Mouse (Mus musculus) forebrain, embryonic 10.5 days (tissue): Measurements from ENCODE around the gene Rtn4rl1. TPM values are rescaled to one million over a fixed set of nuclear protein-coding genes. Genes with fewer than 3 reads are reported as not detected.

Source experiments
- DNase-seq: peaks from one replicate; pipeline ENCODE4 v3.0.0-alpha.2; 2017; ENCODE audit warnings: low spot score; ENCODE audit errors: extremely low spot score
- H3K27ac ChIP-seq: fragments of 300-500 bp; sonication (generic); 2 replicates; pipeline ENCODE4 v1.5.1; 2016; ENCODE audit warnings: mild to moderate bottlenecking
- H3K27me3 ChIP-seq: fragments of 300-500 bp; sonication (generic); 2 replicates; pipeline ENCODE4 v1.6.1; 2016; ENCODE audit warnings: mild to moderate bottlenecking; ENCODE audit not compliant: poor library complexity, severe bottlenecking
- H3K36me3 ChIP-seq: fragments of 300-500 bp; sonication (generic); replicated peaks from 2 replicates; pipeline ENCODE4 v1.6.1; 2016; ENCODE audit warnings: mild to moderate bottlenecking, moderate library complexity
- H3K4me1 ChIP-seq: fragments of 300-500 bp; sonication (generic); 2 replicates; pipeline ENCODE4 v1.6.1; 2016
- H3K4me3 ChIP-seq: fragments of 300-500 bp; sonication (generic); 2 replicates; pipeline ENCODE4 v1.5.1; 2016; ENCODE audit warnings: mild to moderate bottlenecking, moderate library complexity
- H3K9me3 ChIP-seq: fragments of 300-500 bp; sonication (generic); 2 replicates; pipeline ENCODE4 v1.6.1; 2016; ENCODE audit warnings: mild to moderate bottlenecking, moderate library complexity
- WGBS: fragments of 180-500 bp; shearing (Covaris S2); methylation state at CpG from one replicate; pipeline ENCODE4 v1.1.7; 2016; 5-methylcytosine and 5-hydroxymethylcytosine counted together
- polyA plus RNA-seq: library from polyadenylated mRNA; unstranded; fragments of >200 nt; fragmentation: Nextera tagmentation; extraction: Ambion mirVana; gene quantifications from 2 replicates; pipeline ENCODE4 v1.2.1, GENCODE M21; 2016

The Rtn4rl1 gene
- polyA plus RNA-seq, 1 experiment from 2014 or later: 1.1 TPM

- WGBS: 37% methylated on average over 3 of the region's 3 CpGs
- no peak for DNase-seq
- H3K27ac ChIP-seq: no peak overlapping the region
- H3K36me3 ChIP-seq: no peaks in the 10 kb centered on the region
- no peak overlapping the region for H3K4me3 ChIP-seq
- no peaks in the 10 kb centered on the region for H3K9me3 ChIP-seq
- peaks cover 68% of the 10 kb centered on the region for H3K27me3 ChIP-seq
- peaks cover 87% of the 10 kb centered on the region for H3K4me1 ChIP-seq
These were observed 19.3 kb downstream of the Rtn4rl1 start for GRCm38 (mm10) chr11:75212876-75213275.

GRCm38 (mm10) chr11:75213372-75214080, 19.9 kb downstream of the Rtn4rl1 start:
- peaks cover 83% of the 10 kb centered on the region for H3K4me1 ChIP-seq
- peaks cover 68% of the 10 kb centered on the region for H3K27me3 ChIP-seq
- no peaks in the 10 kb centered on the region for H3K36me3 ChIP-seq
- DNase-seq: peak; percentile 61
- peak overlapping the region; percentile 50 for H3K4me3 ChIP-seq
- no peaks in the 10 kb centered on the region for H3K9me3 ChIP-seq
- H3K27ac ChIP-seq: peak overlapping the region; percentile 80
- 2% methylated on average over 35 of the region's 35 CpGs for WGBS

DNA sequence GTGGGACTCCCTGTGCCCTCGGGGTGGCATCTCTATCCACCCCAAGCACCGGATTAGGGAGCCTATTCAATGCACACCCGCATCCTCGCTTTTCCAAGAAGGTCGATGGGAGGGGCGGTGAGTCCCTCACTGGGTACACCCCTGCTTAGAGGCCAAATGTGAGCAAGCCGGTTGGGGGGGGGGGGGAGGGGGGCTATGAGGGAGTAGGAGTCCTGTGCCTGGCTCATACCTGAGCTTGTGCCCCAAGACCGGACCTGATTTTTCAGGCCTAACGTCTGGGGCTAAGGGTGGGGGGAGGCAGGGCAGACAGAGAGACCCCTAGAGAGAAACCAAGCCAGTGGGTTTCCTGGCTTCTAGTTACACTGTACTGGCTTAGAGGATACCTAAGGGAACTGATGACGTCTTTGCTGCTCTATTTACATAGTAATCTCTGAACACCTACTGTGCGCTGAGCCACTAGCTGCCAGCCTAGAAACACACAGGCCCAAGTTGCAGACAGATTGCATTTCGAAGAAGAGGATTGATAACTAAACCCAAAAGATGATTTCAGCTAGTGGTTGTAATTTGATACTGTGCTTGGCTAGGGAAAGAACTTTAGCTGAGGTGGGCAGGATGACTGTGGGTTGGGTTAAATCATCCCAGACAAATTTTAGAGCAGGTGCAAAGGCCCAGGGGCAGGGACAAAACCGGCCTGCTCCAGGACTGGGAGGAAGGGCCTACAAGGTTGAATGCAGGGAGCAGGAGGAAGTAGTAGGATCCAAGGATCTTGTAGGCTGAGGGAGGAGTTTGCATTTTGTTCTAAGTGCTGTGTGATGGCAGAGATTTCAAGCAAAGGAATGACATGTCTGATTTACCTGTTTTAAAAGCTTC, 20.7 kb downstream of the Rtn4rl1 start:
- H3K27ac ChIP-seq: peak overlapping the region; percentile 80
- no peaks in the 10 kb centered on the region for H3K36me3 ChIP-seq
- H3K27me3 ChIP-seq: peaks cover 67% of the 10 kb centered on the region
- 13% methylated on average over 13 of the region's 13 CpGs for WGBS
- peaks cover 75% of the 10 kb centered on the region for H3K4me1 ChIP-seq
- peak overlapping the region; percentile 50 for H3K4me3 ChIP-seq
- DNase-seq: no peak
- no peaks in the 10 kb centered on the region for H3K9me3 ChIP-seq

DNA sequence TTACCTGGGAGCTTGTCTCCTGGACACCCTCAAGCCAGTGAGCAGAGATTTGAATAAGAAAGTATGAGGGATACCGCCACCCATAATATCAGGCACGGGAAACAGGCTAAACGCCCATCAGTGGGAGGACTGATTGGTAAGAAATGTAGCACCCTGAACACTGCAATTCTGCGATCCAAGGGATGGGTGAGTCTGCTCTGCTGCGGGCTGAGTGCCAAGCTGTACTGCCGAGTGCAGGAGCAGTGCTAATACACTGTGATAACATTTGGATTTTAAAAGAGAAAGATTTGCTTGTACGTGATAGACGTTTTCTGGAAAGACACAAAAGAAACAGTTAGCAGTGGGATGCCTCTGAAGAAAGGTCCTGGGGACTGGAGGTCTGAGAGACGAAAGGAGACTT, 26.5 kb downstream of the Rtn4rl1 start:
- Histone ChIP-seq H3K27me3 (peaks cover 17% of the 10 kb centered on the region), H3K4me3 (no peak overlapping the region), H3K36me3 (no peaks in the 10 kb centered on the region), H3K9me3 (no peaks in the 10 kb centered on the region), H3K27ac (no peak overlapping the region), H3K4me1 (peaks cover 34% of the 10 kb centered on the region)
- WGBS: 51% methylated on average over 9 of the region's 9 CpGs
- no peak for DNase-seq

DNA sequence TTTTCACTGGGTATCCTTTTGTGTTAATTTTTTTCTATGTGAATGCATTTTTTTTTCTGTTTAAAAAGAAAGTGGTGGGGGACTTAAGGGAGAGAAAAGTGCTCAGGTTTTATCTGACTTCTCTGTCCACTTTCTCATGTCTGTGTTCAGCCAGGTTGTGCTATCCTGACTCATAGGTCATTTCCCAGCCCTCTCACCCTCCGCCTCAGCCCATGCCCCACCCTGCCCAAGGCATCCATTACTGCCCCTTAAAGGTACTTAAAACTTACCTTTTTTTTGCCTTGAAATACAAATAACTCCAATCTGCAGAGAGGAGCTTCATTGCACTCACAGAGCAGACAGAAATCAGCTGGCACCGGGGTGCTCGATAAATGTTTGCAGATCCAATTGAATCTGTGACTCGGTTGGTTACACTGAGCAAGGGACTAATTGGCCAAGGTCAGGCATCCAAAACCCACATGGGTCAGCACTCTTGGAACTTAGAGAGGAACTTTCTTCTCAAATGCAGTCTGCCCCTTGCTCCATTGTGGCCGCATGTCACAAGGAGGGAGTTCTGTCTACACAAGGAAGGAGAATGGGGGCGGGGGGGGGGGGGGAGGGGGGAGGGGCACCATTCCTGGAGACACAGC, 27.0 kb downstream of the Rtn4rl1 start:
- Histone ChIP-seq H3K4me1 (peaks cover 30% of the 10 kb centered on the region), H3K36me3 (no peaks in the 10 kb centered on the region), H3K27ac (no peak overlapping the region), H3K27me3 (peaks cover 12% of the 10 kb centered on the region), H3K4me3 (no peak overlapping the region), H3K9me3 (no peaks in the 10 kb centered on the region)
- DNase-seq: no peak
- 48% methylated on average over 5 of the region's 6 CpGs for WGBS

- 86% methylated on average over 12 of the region's 12 CpGs for WGBS
These were observed 30.5 kb downstream of the Rtn4rl1 start for GRCm38 (mm10) chr11:75224062-75224461.

GRCm38 (mm10) chr11:75224835-75225234, 31.3 kb downstream of the Rtn4rl1 start:
- H3K27ac ChIP-seq: no peak overlapping the region
- H3K9me3 ChIP-seq: no peaks in the 10 kb centered on the region
- no peaks in the 10 kb centered on the region for H3K36me3 ChIP-seq
- no peak overlapping the region for H3K4me3 ChIP-seq
- no peaks in the 10 kb centered on the region for H3K27me3 ChIP-seq
- 83% methylated on average over 4 of the region's 4 CpGs for WGBS
- peaks cover 17% of the 10 kb centered on the region for H3K4me1 ChIP-seq
- no peak for DNase-seq

More at GRCm38 (mm10) chr11:75224062-75224461, 30.5 kb downstream of the Rtn4rl1 start:
- H3K27me3 ChIP-seq: no peaks in the 10 kb centered on the region; the same call in 1 of the 2 replicates
- no peaks in the 10 kb centered on the region for H3K9me3 ChIP-seq
- H3K4me1 ChIP-seq: peaks cover 17% of the 10 kb centered on the region
- no peak for DNase-seq
- H3K27ac ChIP-seq: no peak overlapping the region
- no peaks in the 10 kb centered on the region for H3K36me3 ChIP-seq
- H3K4me3 ChIP-seq: no peak overlapping the region

GRCm38 (mm10) chr11:75227632-75228031, 34.0 kb downstream of the Rtn4rl1 start:
- peaks cover 12% of the 10 kb centered on the region for H3K4me1 ChIP-seq
- H3K9me3 ChIP-seq: no peaks in the 10 kb centered on the region
- no peak overlapping the region for H3K4me3 ChIP-seq
- peaks cover 11% of the 10 kb centered on the region; the same call in 1 of the 2 replicates for H3K27me3 ChIP-seq
- 80% methylated on average over 3 of the region's 3 CpGs for WGBS
- no peak for DNase-seq
- H3K27ac ChIP-seq: no peak overlapping the region
- no peaks in the 10 kb centered on the region for H3K36me3 ChIP-seq

- DNase-seq: no peak
- Histone ChIP-seq H3K27ac (no peak overlapping the region), H3K4me3 (no peak overlapping the region), H3K27me3 (peaks cover 28% of the 10 kb centered on the region), H3K36me3 (no peaks in the 10 kb centered on the region), H3K9me3 (no peaks in the 10 kb centered on the region), H3K4me1 (peaks cover 13% of the 10 kb centered on the region)
- 84% methylated on average over 6 of the region's 6 CpGs for WGBS
These were observed 35.7 kb downstream of the Rtn4rl1 start for GRCm38 (mm10) chr11:75229289-75229688.

DNA sequence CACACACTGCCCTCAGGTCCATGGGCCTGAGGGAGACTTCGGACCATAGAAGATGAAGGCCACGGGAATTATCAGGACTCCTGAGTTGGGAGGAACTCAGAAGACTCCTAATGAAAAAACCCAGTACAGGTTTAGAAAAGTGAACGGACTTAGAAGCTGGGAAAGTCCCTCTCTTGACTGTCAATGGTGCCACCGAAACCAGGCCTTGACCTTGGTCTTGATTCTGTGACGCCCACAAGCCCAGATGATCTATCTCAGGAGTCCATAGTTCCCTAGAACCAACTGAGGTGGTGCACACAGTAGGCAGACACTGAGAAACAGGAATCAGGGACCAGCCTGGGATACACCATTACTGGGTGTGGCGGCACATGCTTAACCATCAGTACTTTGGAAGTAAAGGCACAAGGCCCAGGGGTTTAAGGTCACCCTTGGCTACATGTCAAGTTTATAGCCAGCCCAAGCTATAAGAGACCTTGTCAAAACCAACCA, 36.7 kb downstream of the Rtn4rl1 start:
- 92% methylated on average over 6 of the region's 6 CpGs for WGBS
- peaks cover 38% of the 10 kb centered on the region for H3K27me3 ChIP-seq
- DNase-seq: no peak
- no peaks in the 10 kb centered on the region for H3K36me3 ChIP-seq
- H3K4me3 ChIP-seq: no peak overlapping the region
- H3K9me3 ChIP-seq: no peaks in the 10 kb centered on the region
- H3K4me1 ChIP-seq: peaks cover 22% of the 10 kb centered on the region
- no peak overlapping the region for H3K27ac ChIP-seq

GRCm38 (mm10) chr11:75231756-75232155, 38.2 kb downstream of the Rtn4rl1 start:
- peak; percentile 73 for DNase-seq
- peaks cover 52% of the 10 kb centered on the region for H3K27me3 ChIP-seq
- no peaks in the 10 kb centered on the region for H3K9me3 ChIP-seq
- H3K27ac ChIP-seq: no peak overlapping the region
- WGBS: 6% methylated on average over 7 of the region's 7 CpGs
- peaks cover 28% of the 10 kb centered on the region for H3K4me1 ChIP-seq
- no peak overlapping the region for H3K4me3 ChIP-seq
- no peaks in the 10 kb centered on the region for H3K36me3 ChIP-seq

- WGBS: 74% methylated on average over 4 of the region's 4 CpGs
- Histone ChIP-seq H3K4me1 (peaks cover 33% of the 10 kb centered on the region), H3K36me3 (no peaks in the 10 kb centered on the region), H3K9me3 (no peaks in the 10 kb centered on the region), H3K27me3 (peaks cover 59% of the 10 kb centered on the region), H3K4me3 (no peak overlapping the region), H3K27ac (no peak overlapping the region)
- DNase-seq: no peak
These were observed 38.9 kb downstream of the Rtn4rl1 start for GRCm38 (mm10) chr11:75232434-75232833.
